Mouse (Mus musculus) forebrain, embryonic 11.5 days (tissue): ENCODE measurements around the gene Asb16. TPM values are rescaled to one million over a fixed set of nuclear protein-coding genes. Genes with fewer than 3 reads are reported as not detected.

Experiments
- ATAC-seq: fragments of 200-750 bp; cut with Nextera tagmentation; replicated peaks from 2 replicates; pipeline ENCODE4 v1.8.0; 2017; ENCODE audit warnings: moderate TSS enrichment; ENCODE audit not compliant: low FRiP score
- DNase-seq: peaks from one replicate; pipeline ENCODE4 v3.0.0-alpha.2; 2017; ENCODE audit warnings: low spot score
- H3K27ac ChIP-seq: fragments of 300-500 bp; sonication (generic); 2 replicates; pipeline ENCODE4 v1.5.1; 2014; ENCODE audit warnings: low read depth, low read length
- H3K27me3 ChIP-seq: fragments of 300-500 bp; sonication (generic); 2 replicates; pipeline ENCODE4 v1.6.1; 2014; ENCODE audit warnings: mild to moderate bottlenecking, low read length, mixed read lengths; ENCODE audit not compliant: control insufficient read depth, insufficient read depth
- H3K36me3 ChIP-seq: fragments of 300-500 bp; sonication (generic); 2 replicates; pipeline ENCODE4 v1.6.1; 2014; ENCODE audit warnings: mild to moderate bottlenecking, low read length, moderate library complexity, mixed read lengths; ENCODE audit not compliant: control insufficient read depth, insufficient read depth
- H3K4me1 ChIP-seq: fragments of 300-500 bp; sonication (generic); replicated peaks from 2 replicates; pipeline ENCODE4 v1.6.1; 2014; ENCODE audit warnings: low read length, mixed read lengths; ENCODE audit not compliant: control insufficient read depth, insufficient read depth
- H3K4me2 ChIP-seq: fragments of 300-500 bp; sonication (generic); 2 replicates; pipeline ENCODE4 v1.6.1; 2014; ENCODE audit warnings: low read depth, mild to moderate bottlenecking, low read length, moderate library complexity, mixed read lengths; ENCODE audit not compliant: severe bottlenecking
- H3K4me3 ChIP-seq: fragments of 300-500 bp; sonication (generic); 2 replicates; pipeline ENCODE4 v1.5.1; 2014; ENCODE audit warnings: low read depth, low read length
- H3K9ac ChIP-seq: fragments of 300-500 bp; sonication (generic); 2 replicates; pipeline ENCODE4 v1.6.1; 2014; ENCODE audit warnings: low read length
- H3K9me3 ChIP-seq: fragments of 300-500 bp; sonication (generic); 2 replicates; pipeline ENCODE4 v1.6.1; 2016; ENCODE audit warnings: low read length, mixed read lengths; ENCODE audit not compliant: control insufficient read depth
- WGBS: fragments of 180-500 bp; shearing (Covaris S2); extraction: QIAGEN DNeasy Blood & Tissue Kit; methylation state at CpG from one replicate; pipeline ENCODE4 v1.1.7; 2014; 5-methylcytosine and 5-hydroxymethylcytosine counted together
- polyA plus RNA-seq: library from polyadenylated mRNA; unstranded; fragments of >200 nt; fragmentation: Nextera tagmentation; extraction: Ambion mirVana; gene quantifications from 2 replicates; pipeline ENCODE4 v1.2.1, GENCODE M21; 2014

The Asb16 gene
- polyA plus RNA-seq, 1 experiment from 2014 or later, result not detected

GRCm38 (mm10) chr11:102224686-102225085 is 43.9 kb upstream of the Asb16 start:
- Histone ChIP-seq H3K4me1 (peaks cover 40% of the 10 kb centered on the region), H3K9me3 (no peaks in the 10 kb centered on the region), H3K27me3 (no peaks in the 10 kb centered on the region; the same call in none of the 2 replicates), H3K27ac (no peak overlapping the region), H3K4me3 (0 out of 2 replicates have a peak overlapping the region, but pooled peaks have one; percentile 5), H3K36me3 (no peaks in the 10 kb centered on the region), H3K9ac (peak overlapping the region; percentile 29; the same call in 1 of the 2 replicates), H3K4me2 (peak overlapping the region; percentile 36)
- ATAC-seq, result no peak
- WGBS, result 12% methylated on average over 22 of the region's 22 CpGs
- DNase-seq, result no peak

DNA sequence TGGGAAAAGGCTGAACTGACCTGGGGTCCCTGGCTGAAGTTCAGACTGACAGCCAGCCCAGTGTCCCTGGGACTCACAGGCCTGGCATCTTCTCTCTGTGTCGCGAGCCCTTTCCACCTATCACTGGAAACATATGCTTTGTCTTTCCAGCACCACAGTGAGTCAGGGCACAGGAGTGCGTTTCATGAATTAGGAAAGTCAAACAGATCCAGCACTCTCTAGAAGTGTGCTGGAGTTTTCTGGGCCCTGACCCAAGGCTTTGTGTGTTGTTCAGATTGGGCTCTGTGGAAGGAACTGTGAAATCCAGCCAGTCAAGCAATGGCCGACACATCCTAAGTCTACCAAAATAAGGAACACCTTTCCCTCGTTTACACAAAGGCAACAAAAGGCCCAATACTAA is 43.3 kb upstream of the Asb16 start:
- no peaks in the 10 kb centered on the region for H3K36me3 ChIP-seq
- no peak overlapping the region; the same call in 1 of the 2 replicates for H3K4me2 ChIP-seq
- no peaks in the 10 kb centered on the region; the same call in none of the 2 replicates for H3K27me3 ChIP-seq
- H3K9me3 ChIP-seq, result no peaks in the 10 kb centered on the region
- H3K4me1 ChIP-seq, result peaks cover 40% of the 10 kb centered on the region
- 74% methylated on average over 5 of the region's 5 CpGs for WGBS
- H3K27ac ChIP-seq, result no peak overlapping the region
- ATAC-seq (no peak), DNase-seq (no peak)
- no peak overlapping the region for H3K4me3 ChIP-seq
- H3K9ac ChIP-seq, result no peak overlapping the region

GRCm38 (mm10) chr11:102226067-102226978 is 42.2 kb upstream of the Asb16 start:
- no peak overlapping the region; the same call in 1 of the 2 replicates for H3K9ac ChIP-seq
- H3K36me3 ChIP-seq, result no peaks in the 10 kb centered on the region
- H3K27ac ChIP-seq, result no peak overlapping the region
- DNase-seq (no peak), ATAC-seq (no peak)
- no peaks in the 10 kb centered on the region; the same call in none of the 2 replicates for H3K27me3 ChIP-seq
- 63% methylated on average over 12 of the region's 12 CpGs for WGBS
- no peak overlapping the region; the same call in 1 of the 2 replicates for H3K4me2 ChIP-seq
- H3K4me3 ChIP-seq, result 0 out of 2 replicates have a peak overlapping the region, but pooled peaks have one; percentile 93
- peaks cover 40% of the 10 kb centered on the region for H3K4me1 ChIP-seq
- H3K9me3 ChIP-seq, result no peaks in the 10 kb centered on the region

GRCm38 (mm10) chr11:102227270-102228190 is 41.0 kb upstream of the Asb16 start:
- Histone ChIP-seq H3K27ac (peak overlapping the region; percentile 72), H3K9ac (peak overlapping the region; percentile 80), H3K4me2 (peak overlapping the region; percentile 84), H3K27me3 (no peaks in the 10 kb centered on the region; the same call in none of the 2 replicates), H3K9me3 (no peaks in the 10 kb centered on the region), H3K36me3 (no peaks in the 10 kb centered on the region), H3K4me3 (peak overlapping the region; percentile 93), H3K4me1 (peaks cover 40% of the 10 kb centered on the region)
- 11% methylated on average over 12 of the region's 12 CpGs for WGBS
- DNase-seq (peak; percentile 71), ATAC-seq (peak; percentile 75)

- whole genome bisulfite sequencing, result 20% methylated on average over 9 of the region's 9 CpGs
- H3K4me3 ChIP-seq, result peak overlapping the region; percentile 93
- H3K9ac ChIP-seq, result peak overlapping the region; percentile 80
- H3K27ac ChIP-seq, result peak overlapping the region; percentile 72
- H3K4me2 ChIP-seq, result peak overlapping the region; percentile 84
- peaks cover 40% of the 10 kb centered on the region for H3K4me1 ChIP-seq
- H3K36me3 ChIP-seq, result no peaks in the 10 kb centered on the region
- H3K9me3 ChIP-seq, result no peaks in the 10 kb centered on the region
- DNase-seq (no peak), ATAC-seq (peak; percentile 16; the same call in 1 of the 2 replicates)
- no peaks in the 10 kb centered on the region; the same call in none of the 2 replicates for H3K27me3 ChIP-seq
Measured at GRCm38 (mm10) chr11:102228191-102228545, 40.4 kb upstream of the Asb16 start.

DNA sequence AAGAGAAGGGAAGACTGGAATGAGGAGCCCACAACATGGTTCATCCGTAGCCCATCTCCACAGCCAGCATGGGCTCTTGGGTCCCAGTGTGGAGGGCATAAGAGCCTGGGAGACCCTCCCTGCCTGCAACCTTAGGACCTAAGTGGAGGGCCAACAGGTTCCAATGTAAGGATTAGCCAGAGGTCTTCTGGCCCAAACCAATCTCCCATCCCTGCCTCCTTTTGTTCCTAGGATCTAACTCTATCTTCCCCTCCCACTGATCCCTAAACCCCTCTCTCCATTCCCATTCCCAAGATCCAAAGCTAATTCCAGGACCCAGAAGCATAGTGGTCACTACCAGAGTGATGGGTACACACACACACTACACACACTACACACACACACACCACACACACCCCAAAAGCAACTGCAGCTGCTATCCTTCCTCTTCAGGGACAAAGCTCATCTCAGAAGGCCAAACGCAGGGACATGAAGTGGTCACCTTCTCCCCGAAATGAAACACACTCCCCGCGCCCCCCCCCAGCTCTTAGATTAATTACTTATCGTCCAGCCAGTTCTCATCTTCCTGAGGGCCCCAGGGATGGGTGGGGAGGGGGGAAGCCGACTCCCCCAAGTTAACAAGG is 39.8 kb upstream of the Asb16 start:
- Histone ChIP-seq H3K9me3 (no peaks in the 10 kb centered on the region), H3K36me3 (no peaks in the 10 kb centered on the region), H3K9ac (peak overlapping the region; percentile 80), H3K27me3 (no peaks in the 10 kb centered on the region; the same call in 1 of the 2 replicates), H3K27ac (peak overlapping the region; percentile 75), H3K4me3 (peak overlapping the region; percentile 93), H3K4me2 (peak overlapping the region; percentile 84), H3K4me1 (peaks cover 40% of the 10 kb centered on the region)
- DNase-seq (no peak), ATAC-seq (no peak)
- 14% methylated on average over 7 of the region's 7 CpGs for WGBS

DNA sequence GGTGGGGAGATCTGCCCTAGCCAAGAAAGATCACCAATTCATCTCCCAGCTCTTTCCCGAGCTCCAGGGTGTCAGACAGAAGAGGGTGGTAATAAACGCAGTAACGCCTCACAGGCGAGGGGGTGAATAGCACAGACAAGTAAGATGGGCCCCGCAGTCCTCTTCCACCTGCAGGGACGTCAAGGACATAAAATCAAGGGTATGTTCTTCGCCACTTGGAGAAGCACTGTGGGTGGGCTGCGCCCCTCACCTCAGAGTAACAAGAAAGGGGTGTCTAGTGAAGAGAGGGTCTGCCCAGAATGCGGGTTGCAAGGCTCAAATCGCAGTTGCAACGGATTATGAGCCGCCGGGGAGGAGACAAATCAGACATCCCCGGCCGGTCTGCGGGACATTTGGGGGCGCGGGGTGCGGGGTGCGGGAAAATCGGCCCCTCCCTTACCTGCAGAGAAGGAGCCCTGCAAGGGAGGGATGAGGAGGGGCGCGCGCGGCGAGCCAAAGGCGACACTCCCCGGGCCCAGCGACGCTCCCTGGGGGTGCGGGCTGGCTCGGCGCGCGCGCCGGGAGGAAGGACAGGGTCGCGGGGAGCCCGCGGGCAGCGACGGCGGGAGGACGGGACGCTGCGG is 39.1 kb upstream of the Asb16 start:
- Histone ChIP-seq H3K36me3 (no peaks in the 10 kb centered on the region), H3K4me2 (peak overlapping the region; percentile 84), H3K27me3 (no peaks in the 10 kb centered on the region; the same call in 1 of the 2 replicates), H3K4me3 (peak overlapping the region; percentile 93), H3K9me3 (no peaks in the 10 kb centered on the region), H3K9ac (peak overlapping the region; percentile 80), H3K27ac (peak overlapping the region; percentile 75), H3K4me1 (peaks cover 38% of the 10 kb centered on the region)
- DNase-seq (peak; percentile 70), ATAC-seq (no peak)
- WGBS, result under 1% methylated on average over 42 of the region's 47 CpGs
